Mouse (Mus musculus) heart, adult 2 months (tissue): ENCODE results near the gene Patj.

Experiments used
- CTCF ChIP-seq: fragments of 200-600 bp; IDR thresholded peaks from 2 replicates; pipeline ENCODE4 v1.8.1; 2022; ENCODE audit warnings: antibody characterized with exemption, mild to moderate bottlenecking, moderate library complexity
- EP300 ChIP-seq: fragments of 200-500 bp; IDR thresholded peaks from 2 replicates; pipeline ENCODE4 v1.6.1; 2011; ENCODE audit warnings: low read depth, low read length, control low read depth; ENCODE audit not compliant: insufficient read depth
- POLR2A ChIP-seq: fragments of 200-500 bp; IDR thresholded peaks from 2 replicates; pipeline ENCODE4 v1.6.1; 2011; ENCODE audit warnings: mild to moderate bottlenecking, low read depth, low read length, control low read depth; ENCODE audit not compliant: insufficient read depth

GRCm38 (mm10) chr4:98451259-98451658 lies 55.7 kb downstream of the Patj start:
- no peak for TF ChIP-seq CTCF
- TF ChIP-seq POLR2A, result no peak
- TF ChIP-seq EP300, result no peak
